Mouse (Mus musculus) intestine, embryonic 16.5 days (tissue): Measurements from ENCODE around the gene Tbkbp1. TPM values are rescaled to one million over a fixed set of nuclear protein-coding genes. Genes with fewer than 3 reads are reported as not detected.

ENCODE experiments used
- ATAC-seq: fragments of 200-750 bp; cut with Nextera tagmentation; 2 replicates; pipeline ENCODE4 v1.8.0; 2017; ENCODE audit warnings: moderate TSS enrichment, moderate library complexity
- H3K27ac ChIP-seq: fragments of 300-500 bp; sonication (generic); 2 replicates; pipeline ENCODE4 v1.5.1; 2014; ENCODE audit warnings: mild to moderate bottlenecking, low read length
- H3K27me3 ChIP-seq: fragments of 300-500 bp; sonication (generic); replicated peaks from 2 replicates; pipeline ENCODE4 v1.6.1; 2014; ENCODE audit warnings: low read length, control low read depth, mixed read lengths; ENCODE audit not compliant: control insufficient read depth, insufficient read depth
- H3K36me3 ChIP-seq: fragments of 300-500 bp; sonication (generic); 2 replicates; pipeline ENCODE4 v1.6.1; 2014; ENCODE audit warnings: low read length, control low read depth; ENCODE audit not compliant: control insufficient read depth, insufficient read depth
- H3K4me1 ChIP-seq: fragments of 300-500 bp; sonication (generic); 2 replicates; pipeline ENCODE4 v1.6.1; 2014; ENCODE audit warnings: low read length, control low read depth, mixed read lengths; ENCODE audit not compliant: control insufficient read depth, insufficient read depth
- H3K4me2 ChIP-seq: fragments of 300-500 bp; sonication (generic); 2 replicates; pipeline ENCODE4 v1.6.1; 2014; ENCODE audit warnings: low read depth, low read length, control low read depth
- H3K4me3 ChIP-seq: fragments of 300-500 bp; sonication (generic); 2 replicates; pipeline ENCODE4 v1.5.1; 2014; ENCODE audit warnings: mild to moderate bottlenecking, low read length
- H3K9ac ChIP-seq: fragments of 300-500 bp; sonication (generic); 2 replicates; pipeline ENCODE4 v1.6.1; 2014; ENCODE audit warnings: low read depth, low read length
- H3K9me3 ChIP-seq: fragments of 300-500 bp; sonication (generic); 2 replicates; pipeline ENCODE4 v1.6.1; 2016; ENCODE audit warnings: low read length, control low read depth; ENCODE audit not compliant: control insufficient read depth
- WGBS: fragments of 180-500 bp; shearing (Covaris S2); extraction: QIAGEN DNeasy Blood & Tissue Kit; methylation state at CpG from one replicate; pipeline ENCODE4 v1.1.7; 2014; 5-methylcytosine and 5-hydroxymethylcytosine counted together
- polyA plus RNA-seq: library from polyadenylated mRNA; unstranded; fragments of >200 nt; fragmentation: Nextera tagmentation; extraction: Ambion mirVana; gene quantifications from 2 replicates; pipeline ENCODE4 v1.2.1, GENCODE M21; 2015

Tbkbp1 gene
- polyA plus RNA-seq, 1 experiment from 2014 or later, result 2.0 TPM

GRCm38 (mm10) chr11:97178198-97178597 is 26.9 kb upstream of the Tbkbp1 start:
- H3K27me3 ChIP-seq, result no peaks in the 10 kb centered on the region
- WGBS, result 88% methylated on average over 2 of the region's 2 CpGs
- H3K36me3 ChIP-seq, result peaks cover 36% of the 10 kb centered on the region
- H3K4me1 ChIP-seq, result peaks cover 6% of the 10 kb centered on the region; the same call in 1 of the 2 replicates
- H3K27ac ChIP-seq, result no peak overlapping the region
- no peaks in the 10 kb centered on the region for H3K9me3 ChIP-seq
- no peak overlapping the region for H3K4me3 ChIP-seq
- H3K4me2 ChIP-seq, result no peak overlapping the region
- no peak for ATAC-seq
- H3K9ac ChIP-seq, result no peak overlapping the region

GRCm38 (mm10) chr11:97176851-97177250 is 25.6 kb upstream of the Tbkbp1 start:
- WGBS, result 51% methylated on average over 3 of the region's 3 CpGs
- H3K27me3 ChIP-seq, result no peaks in the 10 kb centered on the region
- H3K9me3 ChIP-seq, result no peaks in the 10 kb centered on the region
- H3K4me3 ChIP-seq, result no peak overlapping the region
- H3K27ac ChIP-seq, result no peak overlapping the region
- no peak overlapping the region for H3K9ac ChIP-seq
- no peak overlapping the region for H3K4me2 ChIP-seq
- no peak for ATAC-seq
- peaks cover 3% of the 10 kb centered on the region; the same call in 1 of the 2 replicates for H3K4me1 ChIP-seq
- H3K36me3 ChIP-seq, result peaks cover 31% of the 10 kb centered on the region

- Histone ChIP-seq H3K4me3 (no peak overlapping the region), H3K4me2 (no peak overlapping the region), H3K27me3 (no peaks in the 10 kb centered on the region), H3K9me3 (no peaks in the 10 kb centered on the region), H3K9ac (no peak overlapping the region), H3K4me1 (peaks cover 3% of the 10 kb centered on the region; the same call in 1 of the 2 replicates), H3K27ac (no peak overlapping the region), H3K36me3 (peaks cover 36% of the 10 kb centered on the region)
- WGBS, result 94% methylated on average over 7 of the region's 7 CpGs
- no peak for ATAC-seq
These were observed 24.2 kb upstream of the Tbkbp1 start for GRCm38 (mm10) chr11:97175499-97175898.

DNA sequence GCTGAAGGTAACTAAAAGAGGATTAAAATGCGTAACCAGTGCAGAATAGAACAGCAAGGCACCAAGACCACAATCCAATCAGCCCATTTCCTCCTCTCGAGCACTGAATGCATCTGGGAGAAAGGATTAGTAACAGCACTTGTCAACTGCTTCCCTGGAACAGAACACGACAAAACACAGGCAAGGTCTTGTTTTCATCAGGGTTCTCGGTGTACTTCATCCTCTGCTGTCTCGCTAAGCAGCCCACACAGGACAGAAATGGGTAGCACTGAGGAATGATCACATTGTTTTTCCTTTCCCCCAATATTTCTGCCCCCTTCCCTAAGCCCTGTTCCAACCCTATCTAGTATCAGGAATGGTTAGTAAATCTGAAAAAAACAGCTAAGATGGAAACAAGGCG is 9.0 kb upstream of the Tbkbp1 start:
- 66% methylated on average over 6 of the region's 6 CpGs for WGBS
- H3K4me1 ChIP-seq, result no peaks in the 10 kb centered on the region
- ATAC-seq, result no peak
- no peaks in the 10 kb centered on the region for H3K9me3 ChIP-seq
- H3K27ac ChIP-seq, result no peak overlapping the region
- H3K9ac ChIP-seq, result no peak overlapping the region
- H3K36me3 ChIP-seq, result peaks cover 32% of the 10 kb centered on the region
- no peak overlapping the region for H3K4me2 ChIP-seq
- H3K27me3 ChIP-seq, result no peaks in the 10 kb centered on the region
- no peak overlapping the region for H3K4me3 ChIP-seq

DNA sequence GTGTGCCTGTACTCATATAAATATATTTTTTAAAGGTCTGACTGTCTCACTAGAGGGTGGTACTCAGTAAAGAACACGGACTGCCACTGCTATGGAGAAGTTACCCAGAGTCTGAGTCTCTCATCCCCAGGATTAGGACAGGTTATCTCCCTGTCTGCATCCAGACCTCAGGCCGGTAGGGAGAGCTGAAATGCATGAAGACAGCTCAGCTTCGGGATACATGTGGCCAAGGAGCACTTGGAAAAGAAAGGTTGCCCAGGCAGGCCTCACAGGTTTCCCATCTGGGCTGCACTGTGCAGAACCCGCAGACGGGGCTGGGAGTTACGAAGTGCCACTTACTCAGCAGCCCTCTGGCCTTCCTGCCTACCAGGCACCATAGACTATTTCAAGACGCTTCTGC is 5.7 kb upstream of the Tbkbp1 start:
- peaks cover 5% of the 10 kb centered on the region for H3K4me1 ChIP-seq
- peaks cover 20% of the 10 kb centered on the region for H3K36me3 ChIP-seq

DNA sequence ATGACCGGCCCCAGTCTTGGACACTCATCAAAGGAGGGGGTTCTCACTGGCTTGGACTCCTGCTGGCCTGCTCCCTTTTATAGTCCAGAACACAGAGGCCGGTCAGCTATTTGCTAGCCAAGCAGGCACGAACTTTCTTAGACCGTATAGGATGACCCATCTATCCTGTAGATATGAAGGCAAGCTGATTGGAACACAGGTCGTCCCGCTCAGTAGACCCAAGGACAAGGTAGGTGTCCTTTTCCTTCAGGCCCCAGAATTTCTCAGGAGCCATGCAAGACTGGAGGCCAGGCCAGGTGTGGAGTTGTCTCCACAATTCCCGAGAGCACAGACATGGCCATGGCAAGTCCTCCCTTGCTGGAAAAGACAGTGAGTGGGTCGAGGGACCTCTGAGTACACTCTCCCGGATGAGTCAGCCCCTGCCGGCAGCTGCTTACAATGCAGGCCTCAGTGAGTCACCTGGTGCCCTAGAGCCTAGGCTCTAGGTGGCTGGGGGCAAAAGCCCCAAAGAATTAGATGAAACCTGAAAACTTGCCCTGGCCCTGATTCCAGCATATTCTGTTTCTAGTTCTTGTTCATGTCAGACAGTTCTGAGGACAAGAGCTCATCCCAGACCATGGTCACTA is 1.5 kb upstream of the Tbkbp1 start:
- Histone ChIP-seq H3K4me2 (no peak overlapping the region), H3K9me3 (no peaks in the 10 kb centered on the region), H3K27me3 (peaks cover 4% of the 10 kb centered on the region; the same call in 1 of the 2 replicates), H3K36me3 (peaks cover 8% of the 10 kb centered on the region; the same call in 1 of the 2 replicates), H3K27ac (no peak overlapping the region), H3K9ac (no peak overlapping the region), H3K4me1 (peaks cover 24% of the 10 kb centered on the region), H3K4me3 (no peak overlapping the region)
- no peak for ATAC-seq
- 30% methylated on average over 10 of the region's 10 CpGs for WGBS

More for the DNA sequence above, 5.7 kb upstream of the Tbkbp1 start:
- Histone ChIP-seq H3K4me3 (no peak overlapping the region), H3K27me3 (no peaks in the 10 kb centered on the region; the same call in 1 of the 2 replicates), H3K4me2 (no peak overlapping the region), H3K9ac (no peak overlapping the region), H3K27ac (no peak overlapping the region), H3K9me3 (no peaks in the 10 kb centered on the region)
- WGBS, result 73% methylated on average over 7 of the region's 7 CpGs
- no peak for ATAC-seq

DNA sequence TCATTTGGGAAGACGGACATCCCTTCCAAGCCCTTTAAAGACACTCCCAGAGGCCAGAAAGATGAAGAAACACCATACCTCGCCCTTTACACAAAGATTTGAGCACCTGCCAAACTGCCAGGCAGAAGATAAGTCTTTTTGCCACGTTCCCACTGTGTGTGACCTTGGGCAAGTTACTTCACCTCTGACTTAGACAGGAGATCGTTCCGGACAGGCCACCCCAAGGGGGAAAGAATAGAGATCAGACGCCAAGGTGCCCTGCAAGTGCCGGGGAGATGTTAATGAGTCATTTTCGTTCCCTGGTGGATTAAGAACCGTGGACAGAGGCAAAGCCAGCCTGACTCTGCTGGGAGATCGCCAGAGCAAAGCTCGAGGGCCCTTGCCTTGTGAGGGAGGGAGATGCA is 730 bp upstream of the Tbkbp1 start:
- 3% methylated on average over 11 of the region's 11 CpGs for whole genome bisulfite sequencing
- Histone ChIP-seq H3K9ac (no peak overlapping the region), H3K4me3 (peak overlapping the region; percentile 75), H3K27me3 (peaks cover 4% of the 10 kb centered on the region; the same call in 1 of the 2 replicates), H3K27ac (no peak overlapping the region), H3K4me2 (peak overlapping the region; percentile 95; the same call in 1 of the 2 replicates), H3K9me3 (no peaks in the 10 kb centered on the region), H3K36me3 (peaks cover 8% of the 10 kb centered on the region; the same call in 1 of the 2 replicates), H3K4me1 (peaks cover 24% of the 10 kb centered on the region)
- ATAC-seq, result no peak

GRCm38 (mm10) chr11:97150411-97151330 is 624 bp downstream of the Tbkbp1 start:
- Histone ChIP-seq H3K27me3 (peaks cover 4% of the 10 kb centered on the region; the same call in 1 of the 2 replicates), H3K4me1 (peaks cover 33% of the 10 kb centered on the region), H3K27ac (peak overlapping the region; percentile 77), H3K9me3 (no peaks in the 10 kb centered on the region), H3K4me2 (peak overlapping the region; percentile 95), H3K36me3 (0 out of 2 replicates have a peak, but pooled peaks cover 4% of the 10 kb centered on the region), H3K4me3 (peak overlapping the region; percentile 75), H3K9ac (peak overlapping the region; percentile 79)
- WGBS, result under 1% methylated on average over 82 of the region's 102 CpGs
- ATAC-seq, result peak; percentile 69

DNA sequence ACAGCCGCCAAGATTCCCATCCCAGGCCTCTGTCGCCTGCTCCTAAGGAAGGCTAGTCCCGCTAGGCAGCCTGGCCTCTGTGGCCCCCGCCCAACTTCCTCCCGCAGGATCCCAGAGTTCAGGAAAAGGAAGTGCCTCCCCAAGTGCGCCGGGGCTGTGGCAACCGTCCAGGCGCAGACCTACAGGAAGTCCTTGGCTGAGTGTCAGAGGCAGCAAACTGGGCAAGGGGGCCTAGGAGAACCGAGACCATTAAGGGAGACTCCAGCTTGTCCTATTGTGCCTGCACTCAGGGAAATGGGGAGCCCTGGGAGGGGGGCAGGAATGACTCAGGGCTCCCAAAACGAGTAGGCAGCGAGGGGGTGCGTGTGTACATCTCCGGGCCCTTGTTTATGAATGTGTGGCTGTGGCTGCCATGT is 1.3 kb downstream of the Tbkbp1 start:
- peak overlapping the region; percentile 75 for H3K4me3 ChIP-seq
- 7% methylated on average over 14 of the region's 14 CpGs for WGBS
- peak overlapping the region; percentile 77 for H3K27ac ChIP-seq
- H3K36me3 ChIP-seq, result no peaks in the 10 kb centered on the region
- peaks cover 4% of the 10 kb centered on the region; the same call in 1 of the 2 replicates for H3K27me3 ChIP-seq
- H3K9ac ChIP-seq, result peak overlapping the region; percentile 79
- H3K9me3 ChIP-seq, result no peaks in the 10 kb centered on the region
- peaks cover 33% of the 10 kb centered on the region for H3K4me1 ChIP-seq
- H3K4me2 ChIP-seq, result peak overlapping the region; percentile 95
- peak; percentile 39 for ATAC-seq
